Mouse (Mus musculus) midbrain, embryonic 11.5 days (tissue): ENCODE measurements around the gene Helt. TPM values are rescaled to one million over a fixed set of nuclear protein-coding genes. Genes with fewer than 3 reads are reported as not detected.

Experiments
- ATAC-seq: fragments of 200-750 bp; cut with Nextera tagmentation; 2 replicates; pipeline ENCODE4 v1.8.0; 2017; ENCODE audit warnings: moderate TSS enrichment, moderate library complexity; ENCODE audit not compliant: low FRiP score
- DNase-seq: peaks from one replicate; pipeline ENCODE4 v3.0.0; 2015; ENCODE audit warnings: low spot score; ENCODE audit errors: missing footprints
- H3K27ac ChIP-seq: fragments of 300-500 bp; sonication (generic); 2 replicates; pipeline ENCODE4 v1.5.1; 2014; ENCODE audit warnings: low read depth, low read length
- H3K27me3 ChIP-seq: fragments of 300-500 bp; sonication (generic); 2 replicates; pipeline ENCODE4 v1.6.1; 2014; ENCODE audit warnings: mild to moderate bottlenecking, low read length, moderate library complexity, mixed read lengths; ENCODE audit not compliant: control insufficient read depth, insufficient read depth
- H3K36me3 ChIP-seq: fragments of 300-500 bp; sonication (generic); 2 replicates; pipeline ENCODE4 v1.6.1; 2014; ENCODE audit warnings: mild to moderate bottlenecking, low read length, moderate library complexity, mixed read lengths; ENCODE audit not compliant: control insufficient read depth, insufficient read depth
- H3K4me1 ChIP-seq: fragments of 300-500 bp; sonication (generic); 2 replicates; pipeline ENCODE4 v1.6.1; 2014; ENCODE audit warnings: low read length; ENCODE audit not compliant: control insufficient read depth, insufficient read depth
- H3K4me2 ChIP-seq: fragments of 300-500 bp; sonication (generic); 2 replicates; pipeline ENCODE4 v1.6.1; 2014; ENCODE audit warnings: mild to moderate bottlenecking, moderate library complexity
- H3K4me3 ChIP-seq: fragments of 300-500 bp; sonication (generic); 2 replicates; pipeline ENCODE4 v1.5.1; 2014; ENCODE audit warnings: low read depth, low read length
- H3K9ac ChIP-seq: fragments of 300-500 bp; sonication (generic); 2 replicates; pipeline ENCODE4 v1.6.1; 2014; ENCODE audit warnings: low read length
- H3K9me3 ChIP-seq: fragments of 300-500 bp; sonication (generic); 2 replicates; pipeline ENCODE4 v1.6.1; 2016; ENCODE audit warnings: low read length; ENCODE audit not compliant: control insufficient read depth
- WGBS: fragments of 180-500 bp; shearing (Covaris S2); extraction: QIAGEN DNeasy Blood & Tissue Kit; methylation state at CpG from one replicate; pipeline ENCODE4 v1.1.7; 2014; 5-methylcytosine and 5-hydroxymethylcytosine counted together
- polyA plus RNA-seq: library from polyadenylated mRNA; unstranded; fragments of >200 nt; fragmentation: Nextera tagmentation; extraction: Ambion mirVana; gene quantifications from 2 replicates; pipeline ENCODE4 v1.2.1, GENCODE M21; 2014

Gene Helt
- polyA plus RNA-seq, 1 experiment from 2014 or later, result 49.0 TPM

- no peaks in the 10 kb centered on the region for H3K27me3 ChIP-seq
- no peaks in the 10 kb centered on the region for H3K36me3 ChIP-seq
- no peak overlapping the region for H3K4me2 ChIP-seq
- H3K27ac ChIP-seq, result no peak overlapping the region
- ATAC-seq (no peak), DNase-seq (no peak)
- 72% methylated on average over 5 of the region's 5 CpGs for WGBS
- no peak overlapping the region for H3K4me3 ChIP-seq
- H3K9ac ChIP-seq, result no peak overlapping the region
- H3K4me1 ChIP-seq, result no peaks in the 10 kb centered on the region
- no peaks in the 10 kb centered on the region; the same call in 1 of the 2 replicates for H3K9me3 ChIP-seq
Measured at GRCm38 (mm10) chr8:46326715-46327114, 32.2 kb upstream of the Helt start.

- H3K27me3 ChIP-seq, result no peaks in the 10 kb centered on the region
- WGBS, result 89% methylated on average over 5 of the region's 5 CpGs
- H3K9me3 ChIP-seq, result no peaks in the 10 kb centered on the region; the same call in 1 of the 2 replicates
- DNase-seq, result peak; percentile 61
- no peaks in the 10 kb centered on the region for H3K36me3 ChIP-seq
- ATAC-seq, result no peak
- no peaks in the 10 kb centered on the region for H3K4me1 ChIP-seq
- no peak overlapping the region for H3K9ac ChIP-seq
- H3K4me2 ChIP-seq, result no peak overlapping the region
- H3K4me3 ChIP-seq, result no peak overlapping the region
- no peak overlapping the region for H3K27ac ChIP-seq
Measured at GRCm38 (mm10) chr8:46324676-46325075, 30.2 kb upstream of the Helt start.

- no peak overlapping the region for H3K4me3 ChIP-seq
- DNase-seq, result no peak
- H3K36me3 ChIP-seq, result no peaks in the 10 kb centered on the region
- H3K27ac ChIP-seq, result no peak overlapping the region
- 88% methylated on average over 5 of the region's 5 CpGs for WGBS
- no peaks in the 10 kb centered on the region for H3K27me3 ChIP-seq
- no peaks in the 10 kb centered on the region for H3K4me1 ChIP-seq
- H3K9me3 ChIP-seq, result no peaks in the 10 kb centered on the region; the same call in 1 of the 2 replicates
- no peak overlapping the region for H3K4me2 ChIP-seq
- no peak for ATAC-seq
- no peak overlapping the region for H3K9ac ChIP-seq
Measured at GRCm38 (mm10) chr8:46323672-46324191, 29.3 kb upstream of the Helt start.

GRCm38 (mm10) chr8:46322833-46323232 is 28.4 kb upstream of the Helt start:
- H3K27ac ChIP-seq, result no peak overlapping the region
- ATAC-seq (no peak), DNase-seq (peak; percentile 41)
- no peaks in the 10 kb centered on the region for H3K36me3 ChIP-seq
- WGBS, result 80% methylated on average over 2 of the region's 2 CpGs
- H3K27me3 ChIP-seq, result no peaks in the 10 kb centered on the region
- H3K4me1 ChIP-seq, result no peaks in the 10 kb centered on the region
- no peaks in the 10 kb centered on the region; the same call in 1 of the 2 replicates for H3K9me3 ChIP-seq
- no peak overlapping the region for H3K4me2 ChIP-seq
- no peak overlapping the region for H3K9ac ChIP-seq
- H3K4me3 ChIP-seq, result no peak overlapping the region

DNA sequence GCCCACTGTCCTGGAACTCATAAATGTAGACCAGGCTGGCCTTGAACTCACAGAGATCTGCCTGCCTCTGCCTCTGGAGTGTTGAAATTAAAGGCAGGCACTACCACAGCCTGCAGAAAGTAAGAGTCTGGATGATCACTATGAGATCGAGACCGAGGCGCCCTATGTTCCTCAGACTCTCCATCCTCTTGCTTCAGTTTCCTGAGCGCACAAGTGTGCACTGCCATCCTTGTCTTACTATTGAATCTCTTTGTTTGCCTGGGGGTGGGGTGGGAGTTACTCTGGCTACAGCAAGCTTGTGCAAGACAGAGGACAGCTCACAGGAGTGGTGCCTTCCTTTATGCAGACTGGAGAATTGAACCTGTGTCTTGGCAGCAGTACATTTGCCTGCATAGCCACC is 27.9 kb upstream of the Helt start:
- H3K27ac ChIP-seq, result no peak overlapping the region
- H3K4me2 ChIP-seq, result no peak overlapping the region
- no peaks in the 10 kb centered on the region for H3K36me3 ChIP-seq
- no peak for ATAC-seq
- no peaks in the 10 kb centered on the region; the same call in 1 of the 2 replicates for H3K9me3 ChIP-seq
- no peak overlapping the region for H3K9ac ChIP-seq
- no peaks in the 10 kb centered on the region for H3K27me3 ChIP-seq
- 88% methylated on average over 4 of the region's 4 CpGs for whole genome bisulfite sequencing
- H3K4me3 ChIP-seq, result no peak overlapping the region
- no peaks in the 10 kb centered on the region for H3K4me1 ChIP-seq
- DNase-seq, result peak; percentile 62

- WGBS, result 96% methylated on average over 5 of the region's 5 CpGs
- H3K36me3 ChIP-seq, result no peaks in the 10 kb centered on the region
- ATAC-seq, result no peak
Measured at GRCm38 (mm10) chr8:46318802-46319201, 24.3 kb upstream of the Helt start.

GRCm38 (mm10) chr8:46317161-46317560 is 22.7 kb upstream of the Helt start:
- Histone ChIP-seq H3K4me1 (no peaks in the 10 kb centered on the region), H3K9me3 (no peaks in the 10 kb centered on the region), H3K4me2 (no peak overlapping the region), H3K27me3 (no peaks in the 10 kb centered on the region), H3K36me3 (no peaks in the 10 kb centered on the region), H3K4me3 (no peak overlapping the region), H3K9ac (no peak overlapping the region), H3K27ac (no peak overlapping the region)
- WGBS, result 82% methylated on average over 7 of the region's 7 CpGs
- ATAC-seq (no peak), DNase-seq (peak; percentile 67)

More at GRCm38 (mm10) chr8:46318802-46319201, 24.3 kb upstream of the Helt start:
- no peak overlapping the region for H3K4me2 ChIP-seq
- H3K4me3 ChIP-seq, result no peak overlapping the region
- no peak for DNase-seq
- no peaks in the 10 kb centered on the region for H3K9me3 ChIP-seq
- H3K4me1 ChIP-seq, result no peaks in the 10 kb centered on the region
- H3K27me3 ChIP-seq, result no peaks in the 10 kb centered on the region
- H3K9ac ChIP-seq, result no peak overlapping the region
- H3K27ac ChIP-seq, result no peak overlapping the region

DNA sequence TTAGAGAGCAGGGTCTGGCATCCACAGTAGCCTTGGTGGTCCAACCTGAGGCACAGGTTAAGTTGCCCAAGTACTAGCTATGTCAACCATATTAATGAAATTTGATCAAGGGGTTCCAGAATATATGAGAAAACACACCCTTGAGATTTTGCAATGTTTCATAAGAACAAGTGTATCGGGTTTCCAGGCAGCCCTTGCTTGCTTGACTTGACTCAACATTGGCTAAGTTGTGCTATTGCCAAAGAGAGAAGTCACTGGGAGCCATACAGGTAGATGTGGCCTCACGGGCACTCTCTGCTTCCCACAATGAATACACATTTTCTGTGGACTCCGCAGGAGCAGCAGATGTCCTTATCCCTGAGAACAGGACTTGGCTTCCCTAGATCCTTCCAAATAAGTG is 19.3 kb upstream of the Helt start:
- ATAC-seq (no peak), DNase-seq (no peak)
- H3K4me2 ChIP-seq, result no peak overlapping the region
- H3K27me3 ChIP-seq, result no peaks in the 10 kb centered on the region
- H3K27ac ChIP-seq, result no peak overlapping the region
- H3K4me1 ChIP-seq, result no peaks in the 10 kb centered on the region
- WGBS, result 83% methylated on average over 3 of the region's 3 CpGs
- H3K4me3 ChIP-seq, result no peak overlapping the region
- no peaks in the 10 kb centered on the region for H3K9me3 ChIP-seq
- no peak overlapping the region for H3K9ac ChIP-seq
- no peaks in the 10 kb centered on the region for H3K36me3 ChIP-seq

GRCm38 (mm10) chr8:46311159-46311558 is 16.7 kb upstream of the Helt start:
- Histone ChIP-seq H3K4me3 (no peak overlapping the region), H3K4me2 (no peak overlapping the region), H3K27me3 (no peaks in the 10 kb centered on the region), H3K4me1 (no peaks in the 10 kb centered on the region), H3K9ac (no peak overlapping the region), H3K36me3 (no peaks in the 10 kb centered on the region), H3K27ac (no peak overlapping the region), H3K9me3 (no peaks in the 10 kb centered on the region)
- 10% methylated on average over 10 of the region's 10 CpGs for WGBS
- peak; percentile 77; the same call in 1 of the 2 replicates for ATAC-seq
- peak; percentile 92 for DNase-seq
